Mouse (Mus musculus): ENCODE measurements at regions not wholly inside any gene's neighbourhood (a gene's known extent, or its start where the extent isn't known, plus 50 kb on each side); places are given as distances from the start of the nearest gene placed in this dataset.

- intact Hi-C loops (cut with DNase I) = no loop called here
- DNase-seq (ENCODE audit: low spot score in 2 of 2) = no peak
Measured at GRCm38 (mm10) chr2:148107607-148108115, 60.9 kb upstream of the Foxa2 start.

GRCm38 (mm10) chr2:148110149-148110548, 63.4 kb upstream of the Foxa2 start:
- intact Hi-C loops (cut with DNase I) = no loop called here
- DNase-seq (ENCODE audit: low spot score in 2 of 2) = no peak

- peak in 1 of 2 experiments; percentile 28 for DNase-seq (ENCODE audit: low spot score in 2 of 2)
- intact Hi-C loops (cut with DNase I) = loop anchor here (2.0 kb wide), 1 partner anchor 303 kb away; no protein-coding TSS in a partner anchor
Measured at GRCm38 (mm10) chr2:148111889-148112288, 65.1 kb upstream of the Foxa2 start.

DNA sequence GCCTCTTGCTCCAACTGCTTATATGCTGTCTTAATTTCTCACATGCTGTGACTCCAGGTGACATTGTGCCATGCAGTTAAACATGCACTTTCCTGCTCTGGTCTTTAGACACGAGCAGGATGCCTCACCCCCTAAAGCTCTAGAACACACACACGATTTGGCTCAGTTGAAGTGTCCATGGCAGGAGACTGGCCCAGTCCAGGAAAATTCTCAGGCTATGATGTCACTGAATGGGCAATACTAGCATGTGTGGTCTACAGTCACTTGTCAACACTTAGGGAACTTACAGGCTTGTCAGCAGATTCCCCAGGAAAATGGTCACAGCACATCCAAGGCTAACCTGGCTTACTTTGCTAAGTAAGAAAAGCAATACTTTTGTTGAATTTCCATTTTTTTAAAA, 66.4 kb upstream of the Foxa2 start:
- intact Hi-C loops (cut with DNase I) = loop anchor here (2.0 kb wide), 1 partner anchor 304 kb away; no protein-coding TSS in a partner anchor
- no peak for DNase-seq (ENCODE audit: low spot score in 2 of 2)

DNA sequence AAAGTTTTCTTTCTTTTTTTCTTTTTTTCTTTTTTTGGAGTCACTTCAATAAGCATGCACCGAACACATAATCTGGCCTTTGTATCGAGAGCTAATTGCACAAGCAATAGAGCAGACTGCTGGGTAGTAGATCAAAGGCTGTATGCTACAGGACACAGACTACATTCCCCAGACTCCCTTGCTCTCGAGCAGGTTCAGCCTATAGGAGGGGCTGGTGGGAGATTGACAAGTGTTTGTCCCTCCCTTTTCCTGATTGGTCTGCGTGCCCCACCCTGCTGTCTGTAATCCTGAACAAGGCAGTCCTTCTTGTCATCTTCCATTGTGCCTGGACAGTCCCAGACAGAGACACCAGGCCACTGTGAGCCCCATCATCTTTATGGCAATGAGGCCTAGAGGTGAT, 67.8 kb upstream of the Foxa2 start:
- DNase-seq (ENCODE audit: low spot score in 2 of 2) = no peak
- intact Hi-C loops (cut with DNase I) = no loop called here

GRCm38 (mm10) chr2:148116033-148116790, 69.4 kb upstream of the Foxa2 start:
- intact Hi-C loops (cut with DNase I) = no loop called here

GRCm38 (mm10) chr2:148117420-148117819, 70.7 kb upstream of the Foxa2 start:
- DNase-seq (ENCODE audit: low spot score in 2 of 2) = no peak
- intact Hi-C loops (cut with DNase I) = no loop called here

More at GRCm38 (mm10) chr2:148116033-148116790, 69.4 kb upstream of the Foxa2 start:
- no peak for DNase-seq (ENCODE audit: low spot score in 2 of 2)

DNA sequence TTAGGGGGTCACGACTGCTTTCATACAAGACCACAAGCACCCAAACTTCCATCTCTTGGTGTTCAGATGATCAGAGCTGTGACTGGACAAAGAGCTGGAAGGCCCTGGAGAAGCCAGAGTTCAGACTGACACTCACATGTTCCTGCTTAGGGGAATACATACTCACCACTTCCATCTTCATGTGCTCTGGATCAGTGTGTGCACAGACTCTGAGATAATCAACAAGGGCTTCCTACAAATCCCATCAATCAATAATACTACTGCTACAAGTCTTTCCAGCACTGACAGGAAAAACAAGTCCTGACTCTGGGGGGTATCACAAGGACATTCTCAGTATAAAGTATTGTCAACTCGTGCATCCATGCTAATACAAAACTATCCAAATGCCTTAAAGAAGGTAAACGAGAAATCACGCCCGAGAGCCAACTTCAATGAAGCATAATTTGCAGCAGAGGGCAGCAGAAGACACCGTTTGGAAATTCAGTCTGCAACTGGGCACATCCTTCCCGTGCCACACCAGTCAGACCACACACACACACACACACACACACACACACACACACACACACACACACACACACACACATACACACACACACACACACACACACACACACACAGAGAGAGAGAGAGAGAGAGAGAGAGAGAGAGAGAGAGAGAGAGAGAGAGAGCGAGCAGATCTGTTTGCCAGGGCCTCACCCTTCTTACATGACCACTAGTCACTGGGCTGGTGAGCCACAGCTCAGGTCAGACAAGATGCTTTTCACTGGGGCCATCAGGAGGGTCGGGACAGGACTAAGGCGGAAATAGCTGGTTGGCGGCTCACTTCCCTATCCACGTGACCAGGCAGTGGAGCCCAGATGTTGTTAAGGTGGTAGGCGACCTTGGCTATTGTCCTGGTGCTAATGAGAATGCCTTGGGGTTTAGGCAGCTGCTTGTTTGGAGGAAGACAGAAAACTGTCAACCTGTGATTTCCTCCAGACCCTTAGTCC, 75.4 kb upstream of the Foxa2 start:
- intact Hi-C loops (cut with DNase I) = loop anchor here (2.0 to 5.0 kb wide), 3 partner anchors 285 to 535 kb away; partner anchors contain the start of gene Thbd
- DNase-seq (ENCODE audit: low spot score in 2 of 2) = peak; percentile 66 to 67

DNA sequence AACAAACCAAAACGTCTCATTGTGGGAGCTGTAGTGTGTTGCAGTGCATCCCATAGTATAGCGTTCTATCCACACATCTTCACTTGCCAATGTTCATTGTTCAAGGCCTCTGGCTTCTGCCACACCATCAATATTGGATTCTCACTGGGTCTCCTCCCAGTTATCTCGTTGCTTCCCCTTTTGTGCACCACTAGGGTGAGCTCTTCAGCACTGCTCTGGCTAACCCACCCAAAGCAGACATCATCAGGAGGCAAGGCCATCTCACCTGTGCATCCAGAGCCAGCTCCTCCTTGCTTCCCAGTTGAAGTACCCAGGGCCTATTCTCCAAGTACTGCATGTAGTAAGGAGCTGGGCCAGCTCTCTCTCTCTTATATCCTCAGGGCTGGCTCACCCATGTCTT, 77.0 kb upstream of the Foxa2 start:
- intact Hi-C loops (cut with DNase I) = loop anchor here (2.0 to 5.0 kb wide), 3 partner anchors 284 to 534 kb away; partner anchors contain the start of gene Thbd
- DNase-seq (ENCODE audit: low spot score in 2 of 2) = no peak

DNA sequence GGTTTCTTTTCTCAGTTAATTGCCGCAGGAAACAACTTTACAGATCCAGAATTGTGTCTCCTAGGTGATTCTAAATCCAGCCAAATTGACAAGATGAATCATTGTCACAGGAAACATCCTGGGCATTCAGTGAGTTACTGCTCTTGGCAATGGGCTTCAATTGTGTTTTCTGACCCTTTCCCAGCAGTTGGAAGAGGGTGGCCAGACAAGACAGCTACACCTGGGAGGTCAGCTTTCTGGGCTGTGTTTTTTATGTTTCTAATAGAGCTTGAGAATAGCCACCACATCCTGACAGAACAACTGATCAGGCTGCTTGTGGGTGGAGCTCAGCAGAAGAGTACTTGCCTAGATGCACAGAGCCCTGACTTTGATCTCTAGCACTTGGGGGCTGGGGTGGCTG, 87.0 kb upstream of the Foxa2 start:
- DNase-seq (ENCODE audit: low spot score in 2 of 2) = no peak
- intact Hi-C loops (cut with DNase I) = no loop called here

DNA sequence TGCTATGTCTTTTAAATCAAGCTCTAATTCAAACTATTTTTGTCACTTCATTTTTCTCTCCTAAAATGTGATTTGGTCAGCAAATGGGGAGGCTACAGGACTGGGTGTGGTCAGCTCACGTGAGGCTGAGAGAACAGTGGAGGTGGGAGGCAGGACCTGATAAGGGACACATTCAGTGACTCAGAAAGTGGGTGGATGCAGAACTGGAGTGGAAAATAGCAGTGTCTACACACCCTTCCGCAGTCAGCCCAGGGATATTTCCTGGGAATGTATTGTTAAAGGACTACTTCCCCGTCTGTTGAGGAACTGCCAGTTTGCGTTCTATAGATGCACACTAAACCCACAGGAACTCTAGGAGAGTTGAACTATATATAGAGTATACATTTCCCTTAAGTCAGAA, 95.2 kb upstream of the Foxa2 start:
- peak in 1 of 2 experiments; percentile 14 for DNase-seq (ENCODE audit: low spot score in 2 of 2)
- intact Hi-C loops (cut with DNase I) = no loop called here

DNA sequence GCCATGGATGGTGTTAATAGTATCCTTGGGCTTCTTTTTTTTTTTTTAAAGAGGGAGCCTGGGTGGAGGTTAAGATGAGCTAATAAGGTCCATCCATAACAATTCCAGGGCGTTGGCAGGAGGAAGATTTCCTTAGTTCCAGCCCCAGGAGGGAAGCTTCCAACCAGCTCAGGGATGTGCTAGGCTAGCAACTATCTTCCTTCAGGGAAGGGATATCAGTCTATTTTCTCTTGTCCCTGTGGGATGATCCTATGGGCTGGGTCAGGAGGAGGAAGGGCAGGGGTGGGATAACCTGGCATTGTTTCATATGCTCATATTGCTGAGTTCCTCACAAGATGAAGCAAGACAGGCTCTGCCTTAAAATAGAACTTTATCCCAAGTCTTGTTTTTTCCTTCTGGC, 98.0 kb upstream of the Foxa2 start:
- DNase-seq (ENCODE audit: low spot score in 2 of 2) = no peak
- intact Hi-C loops (cut with DNase I) = no loop called here

GRCm38 (mm10) chr2:148148272-148148671, 101.5 kb upstream of the Foxa2 start:
- intact Hi-C loops (cut with DNase I) = no loop called here
- DNase-seq (ENCODE audit: low spot score in 2 of 2) = no peak

DNA sequence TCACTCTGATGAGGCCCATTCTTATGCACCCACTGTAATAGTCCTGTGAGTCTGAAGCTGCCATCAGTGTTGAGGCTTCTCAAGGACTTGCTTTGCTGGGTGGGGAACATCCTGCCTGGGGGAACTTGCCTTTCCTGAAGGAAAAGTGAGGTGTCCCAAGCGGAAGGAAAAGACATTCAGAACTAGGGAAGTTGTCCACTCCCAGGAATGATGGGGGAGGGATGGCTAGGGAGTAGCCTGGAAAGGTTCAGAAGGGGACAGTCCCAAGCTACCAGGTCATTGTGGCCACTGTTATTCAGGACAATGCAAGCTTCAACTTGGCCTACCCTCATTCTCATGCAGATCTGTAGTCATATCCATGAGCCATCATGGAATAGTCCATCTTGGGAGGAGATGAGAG, 102.7 kb upstream of the Foxa2 start:
- intact Hi-C loops (cut with DNase I) = no loop called here
- DNase-seq (ENCODE audit: low spot score in 2 of 2) = no peak

DNA sequence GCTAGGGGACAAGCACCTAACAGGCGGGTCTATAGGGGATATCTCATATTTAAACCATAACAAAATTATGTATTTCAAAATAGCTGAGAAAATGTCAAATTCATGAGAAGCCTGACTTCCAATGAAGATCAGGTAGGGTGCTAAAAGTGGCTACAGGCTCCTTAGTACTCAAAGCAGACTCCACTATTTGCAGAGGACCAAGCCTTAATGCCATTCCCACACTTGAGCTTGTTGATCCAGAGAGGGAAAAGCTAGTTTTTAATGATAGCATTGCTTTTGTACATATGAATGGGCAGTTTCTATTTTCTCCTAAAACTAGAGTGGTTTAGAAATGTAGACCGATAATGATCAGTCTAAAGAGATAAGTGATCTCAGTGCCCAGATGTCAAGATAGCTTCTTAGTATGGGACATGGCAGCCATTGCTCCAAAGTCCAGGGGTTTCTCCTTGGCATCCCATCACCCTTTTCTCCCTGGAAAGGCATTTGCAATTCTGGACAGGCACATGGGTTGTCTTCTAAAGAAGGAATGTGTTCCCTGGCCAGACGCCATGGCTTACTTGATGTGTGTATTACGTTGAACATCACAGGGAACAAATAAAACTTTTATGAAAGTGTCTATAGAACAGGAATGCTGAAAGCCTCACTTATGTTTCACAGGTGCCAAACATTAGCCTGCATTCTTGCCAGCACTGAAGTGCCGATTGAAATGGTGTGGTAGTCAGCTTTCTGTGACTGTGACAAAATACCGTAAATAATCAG, 106.9 kb upstream of the Foxa2 start:
- DNase-seq (ENCODE audit: low spot score in 2 of 2) = no peak
- intact Hi-C loops (cut with DNase I) = no loop called here

DNA sequence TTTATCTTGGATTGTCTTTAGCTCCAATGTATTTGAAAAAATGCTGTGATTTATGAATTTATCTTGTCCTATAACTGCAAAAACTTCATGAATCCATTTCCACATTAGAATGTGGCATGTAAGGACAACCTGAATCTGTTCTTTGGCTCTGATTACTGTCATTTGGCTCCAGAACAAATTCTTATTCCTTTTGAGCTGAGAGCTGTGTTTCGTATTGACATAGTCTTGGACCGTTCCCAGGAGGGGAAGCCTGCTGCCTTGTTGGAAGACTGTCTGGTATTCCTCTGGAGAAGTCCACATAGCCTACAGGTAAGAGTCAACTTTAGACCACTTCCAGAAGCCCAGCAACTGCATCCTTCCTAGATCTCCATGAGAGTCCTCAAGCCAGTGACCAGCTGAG, 109.4 kb upstream of the Foxa2 start:
- DNase-seq (ENCODE audit: low spot score in 2 of 2) = peak; percentile 30 to 71
- intact Hi-C loops (cut with DNase I) = no loop called here

GRCm38 (mm10) chr2:148159028-148159600, 112.3 kb upstream of the Foxa2 start:
- DNase-seq (ENCODE audit: low spot score in 2 of 2) = no peak
- intact Hi-C loops (cut with DNase I) = no loop called here

GRCm38 (mm10) chr2:148160997-148161396, 114.2 kb upstream of the Foxa2 start:
- intact Hi-C loops (cut with DNase I) = loop anchor here (10.0 kb wide), 1 partner anchor 164 kb away; no protein-coding TSS in a partner anchor
- DNase-seq (ENCODE audit: low spot score in 2 of 2) = peak in 1 of 2 experiments; percentile 56

DNA sequence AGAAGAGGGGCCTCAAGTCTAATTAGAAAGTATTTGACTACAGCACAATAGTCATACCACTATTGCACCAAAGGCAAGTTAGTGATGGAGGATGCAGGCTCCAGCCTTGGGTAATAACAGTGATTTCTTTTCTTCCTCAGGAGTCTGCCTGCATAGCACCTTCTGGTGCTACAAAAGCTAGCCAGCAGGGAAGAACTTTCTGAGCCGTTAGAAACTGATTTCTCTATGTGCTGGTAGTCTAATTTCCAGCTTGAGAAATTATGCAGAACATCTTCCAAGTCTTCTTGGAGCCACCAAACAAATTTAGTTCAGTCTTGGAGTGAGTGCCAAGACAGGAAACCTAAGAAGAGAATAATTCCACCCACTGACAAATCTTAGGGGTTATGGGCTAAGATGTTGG, 115.2 kb upstream of the Foxa2 start:
- DNase-seq (ENCODE audit: low spot score in 2 of 2) = peak; percentile 32 to 73
- intact Hi-C loops (cut with DNase I) = loop anchor here (10.0 kb wide), 1 partner anchor 163 kb away; no protein-coding TSS in a partner anchor
